Mouse (Mus musculus): ENCODE data around the gene Gm10283. TPM values are rescaled to one million over a fixed set of nuclear protein-coding genes. Genes with fewer than 3 reads are reported as not detected.
"Not testable (repeated sequence)": the region's sequence is repeated elsewhere in the genome, so short reads cannot be mapped to it uniquely, and the experiment has no call there.

Gm10283 gene
- polyA plus RNA-seq (2012; rRNA removed) (not detected in 2 replicates), polyA plus RNA-seq (2014; fragmentation: Nextera tagmentation; extraction: Ambion mirVana) (not detected in 2 replicates)

DNA sequence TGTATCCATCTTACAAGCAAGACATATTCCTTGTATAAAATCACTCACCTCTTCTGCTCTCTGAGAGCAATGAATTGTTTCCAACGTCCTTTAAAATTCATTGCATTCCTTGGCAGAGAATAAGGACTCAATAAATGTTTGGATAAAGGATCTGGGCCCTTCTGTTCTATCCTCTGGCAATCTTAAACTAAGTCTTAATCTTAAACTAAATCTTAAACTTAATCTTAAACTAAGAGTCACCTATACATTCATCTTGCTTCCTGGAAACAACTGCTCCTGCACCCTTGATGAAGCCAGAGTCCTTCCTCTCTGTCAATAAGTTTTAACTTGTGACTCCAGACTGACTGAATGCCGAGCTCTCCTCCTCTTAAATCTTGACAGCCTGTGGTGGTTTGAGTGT is at the start of gene Gm10283:
TSS of gene Gm10283 (minus strand) at position 101 of the 400 bp plus-strand sequence.
- Histone ChIP-seq H3K4me1 (ENCODE audit: control insufficient read depth, insufficient read depth, low read length) (no peaks in the 10 kb centered on the region), H3K9me3 (ENCODE audit: control insufficient read depth, low read length) (no peaks in the 10 kb centered on the region), H3K4me2 (replicated peaks; ENCODE audit: low read depth, low read length, severe bottlenecking) (no peak within 1 kb of the TSS), H3K36me3 (ENCODE audit: control insufficient read depth, insufficient read depth, low read length) (no peaks in the 10 kb centered on the region), H3K27me3 (ENCODE audit: control insufficient read depth, insufficient read depth, low read length) (no peaks in the 10 kb centered on the region), H3K4me3 (replicated peaks; ENCODE audit: low read length) (no peak within 1 kb of the TSS), H3K9ac (ENCODE audit: low read depth, low read length, severe bottlenecking) (no peak within 1 kb of the TSS), H3K27ac (replicated peaks; ENCODE audit: low read depth, low read length) (no peak within 1 kb of the TSS)
- ATAC-seq (ENCODE audit: low FRiP score, low read depth): no peak
- no peak for TF ChIP-seq POLR2A (IDR thresholded peaks at IDR 0.05; ENCODE audit: borderline replicate concordance, extremely low read depth, insufficient read depth, insufficient read length)
- WGBS: 31% methylated on average over 2 of the region's 2 CpGs
- DNase-seq (ENCODE audit: low spot score): no peak

DNA sequence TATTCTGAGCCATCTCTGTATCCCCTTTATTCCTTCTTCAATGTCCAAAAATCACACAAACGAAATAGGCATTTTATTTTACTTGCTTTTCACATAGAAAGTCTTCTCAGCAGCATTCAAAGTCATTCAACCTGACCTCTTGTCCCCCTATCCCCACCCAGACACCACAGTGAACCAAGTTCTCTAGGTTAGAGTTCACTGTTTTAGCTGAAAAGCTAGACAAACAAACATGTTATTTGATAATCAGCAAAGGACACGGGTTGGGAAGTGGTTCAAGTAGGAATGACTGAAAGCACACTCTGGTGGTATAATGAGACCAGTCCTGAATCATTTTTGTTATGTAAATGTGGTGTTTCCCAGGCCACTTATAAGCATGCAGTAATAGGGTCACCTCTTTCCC is 31.9 kb upstream of the Gm10283 start:
- Histone ChIP-seq H3K9me3 (ENCODE audit: control insufficient read depth, low read length) (no peaks in the 10 kb centered on the region), H3K27ac (replicated peaks; ENCODE audit: low read depth, low read length) (no peak overlapping the region), H3K4me2 (replicated peaks; ENCODE audit: low read depth, low read length, severe bottlenecking) (no peak overlapping the region), H3K9ac (ENCODE audit: low read depth, low read length, severe bottlenecking) (no peak overlapping the region), H3K36me3 (ENCODE audit: control insufficient read depth, insufficient read depth, low read length) (no peaks in the 10 kb centered on the region), H3K27me3 (ENCODE audit: control insufficient read depth, insufficient read depth, low read length) (no peaks in the 10 kb centered on the region), H3K4me1 (ENCODE audit: control insufficient read depth, insufficient read depth, low read length) (no peaks in the 10 kb centered on the region), H3K4me3 (replicated peaks; ENCODE audit: low read length) (no peak overlapping the region)
- WGBS: 69% methylated on average over 2 of the region's 2 CpGs
- ATAC-seq (ENCODE audit: low FRiP score, low read depth) (no peak), DNase-seq (ENCODE audit: low spot score) (no peak)
- TF ChIP-seq POLR2A (IDR thresholded peaks at IDR 0.05; ENCODE audit: borderline replicate concordance, extremely low read depth, insufficient read depth, insufficient read length): no peak

DNA sequence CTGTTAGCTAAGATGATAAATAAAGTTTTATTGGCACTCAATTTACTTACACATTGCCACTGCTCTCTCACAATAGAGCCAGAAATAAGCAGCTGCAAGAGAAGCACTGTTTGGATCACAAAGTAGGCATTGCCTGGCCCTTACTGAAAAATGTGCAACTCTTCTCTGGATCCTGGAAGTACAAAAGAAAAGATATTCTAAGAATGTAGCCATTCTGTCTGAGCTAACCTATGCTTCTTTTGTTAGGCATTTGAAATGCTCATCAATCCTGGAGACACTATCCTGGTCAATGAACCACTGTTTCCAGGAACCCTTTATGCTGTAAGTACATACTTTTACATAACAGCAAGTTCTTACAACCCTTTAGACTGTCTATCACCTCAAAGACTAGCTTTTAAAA is 15.3 kb upstream of the Gm10283 start:
- Histone ChIP-seq H3K27me3 (ENCODE audit: control insufficient read depth, insufficient read depth, low read length) (no peaks in the 10 kb centered on the region), H3K9ac (ENCODE audit: low read depth, low read length, severe bottlenecking) (no peak overlapping the region), H3K4me3 (replicated peaks; ENCODE audit: low read length) (no peak overlapping the region), H3K36me3 (ENCODE audit: control insufficient read depth, insufficient read depth, low read length) (no peaks in the 10 kb centered on the region), H3K4me2 (replicated peaks; ENCODE audit: low read depth, low read length, severe bottlenecking) (no peak overlapping the region), H3K9me3 (ENCODE audit: control insufficient read depth, low read length) (no peaks in the 10 kb centered on the region), H3K27ac (replicated peaks; ENCODE audit: low read depth, low read length) (no peak overlapping the region), H3K4me1 (ENCODE audit: control insufficient read depth, insufficient read depth, low read length) (no peaks in the 10 kb centered on the region)
- DNase-seq (ENCODE audit: low spot score) (no peak), ATAC-seq (ENCODE audit: low FRiP score, low read depth) (no peak)
- TF ChIP-seq POLR2A (IDR thresholded peaks at IDR 0.05; ENCODE audit: borderline replicate concordance, extremely low read depth, insufficient read depth, insufficient read length): no peak

DNA sequence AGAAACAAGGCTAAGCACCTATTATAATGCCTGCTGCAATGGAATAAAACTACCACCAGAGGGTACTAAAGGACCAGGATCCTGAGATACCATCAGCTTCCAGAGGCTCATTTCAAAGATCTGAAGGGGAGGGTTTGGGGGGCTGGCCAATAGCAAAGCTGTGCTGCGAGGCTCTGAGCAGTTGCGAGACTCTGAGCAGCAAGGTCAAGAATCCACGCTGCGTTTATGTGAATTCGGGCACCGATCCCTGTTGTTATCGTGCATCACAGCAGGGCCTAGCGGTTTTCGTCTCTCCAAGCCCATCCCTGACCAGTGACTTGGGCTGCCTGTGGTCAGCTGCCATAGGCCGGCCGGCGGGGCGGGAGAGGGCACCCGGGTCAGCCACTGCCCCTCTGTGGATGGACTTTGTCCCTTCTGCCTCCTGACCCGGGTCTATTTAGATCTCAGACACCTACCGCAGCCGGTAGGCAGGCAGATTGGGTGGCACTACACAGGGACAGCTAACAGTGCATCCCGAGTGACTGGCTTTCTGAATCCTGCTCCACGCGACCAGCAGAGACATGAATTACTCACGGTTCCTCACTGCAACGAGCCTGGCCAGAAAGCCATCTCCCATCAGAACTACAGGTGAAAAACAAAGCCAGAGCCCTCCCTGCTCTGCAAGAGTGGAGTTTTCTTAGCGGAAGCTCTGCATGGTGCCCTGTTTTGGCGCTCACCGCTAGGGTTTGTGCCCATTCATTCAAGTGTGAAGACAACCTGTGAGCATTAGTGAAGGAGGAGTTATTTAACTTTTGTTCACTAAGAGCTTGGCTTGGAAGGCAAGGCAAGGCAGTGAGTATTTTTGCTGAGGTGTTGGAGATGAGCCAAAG is 2.9 kb upstream of the Gm10283 start, which contains the start of gene Aadat:
TSS of gene Aadat (plus strand) at position 280 of the 869 bp plus-strand sequence.
- H3K4me2 ChIP-seq (replicated peaks; ENCODE audit: low read depth, low read length, severe bottlenecking): peak within 1 kb of the TSS; percentile 98
- H3K4me3 ChIP-seq (replicated peaks; ENCODE audit: low read length): peak within 1 kb of the TSS; percentile 56
- no peak within 1 kb of the TSS for H3K27ac ChIP-seq (replicated peaks; ENCODE audit: low read depth, low read length)
- H3K27me3 ChIP-seq (ENCODE audit: control insufficient read depth, insufficient read depth, low read length): no peaks in the 10 kb centered on the region
- TF ChIP-seq POLR2A (IDR thresholded peaks at IDR 0.05; ENCODE audit: borderline replicate concordance, extremely low read depth, insufficient read depth, insufficient read length): no peak
- H3K4me1 ChIP-seq (ENCODE audit: control insufficient read depth, insufficient read depth, low read length): no peaks in the 10 kb centered on the region
- under 1% methylated on average over 25 of the region's 25 CpGs for WGBS
- H3K9me3 ChIP-seq (ENCODE audit: control insufficient read depth, low read length): no peaks in the 10 kb centered on the region
- peak within 1 kb of the TSS; percentile 70 for H3K9ac ChIP-seq (ENCODE audit: low read depth, low read length, severe bottlenecking)
- H3K36me3 ChIP-seq (ENCODE audit: control insufficient read depth, insufficient read depth, low read length): no peaks in the 10 kb centered on the region
- ATAC-seq (ENCODE audit: low FRiP score, low read depth) (peak; percentile 94), DNase-seq (ENCODE audit: low spot score) (peak; percentile 91)

DNA sequence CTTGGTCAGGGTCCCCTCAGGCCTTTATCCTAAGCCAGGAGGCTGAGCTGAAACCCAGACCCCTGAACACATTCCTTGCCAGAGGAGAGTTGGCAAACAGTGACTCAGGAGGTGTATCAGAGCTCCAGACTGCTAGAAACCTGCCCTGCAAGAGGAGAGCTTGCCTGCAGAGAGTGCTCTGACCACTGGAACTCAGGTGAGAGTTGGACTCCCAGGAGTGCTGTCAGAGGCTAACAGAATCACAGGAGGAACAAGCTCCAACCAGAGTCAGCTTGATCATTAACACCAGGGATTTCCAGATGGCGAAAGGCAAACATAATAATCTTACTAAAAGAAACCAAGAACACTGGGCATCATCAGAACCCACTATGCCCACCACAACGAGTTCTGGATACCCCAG is 8.0 kb downstream of the Gm10283 start:
- DNase-seq (ENCODE audit: low spot score); H3K27ac ChIP-seq (replicated peaks; ENCODE audit: low read depth, low read length); H3K27me3 ChIP-seq (ENCODE audit: control insufficient read depth, insufficient read depth, low read length); H3K9me3 ChIP-seq (ENCODE audit: control insufficient read depth, low read length); ATAC-seq (ENCODE audit: low FRiP score, low read depth); H3K36me3 ChIP-seq (ENCODE audit: control insufficient read depth, insufficient read depth, low read length); H3K9ac ChIP-seq (ENCODE audit: low read depth, low read length, severe bottlenecking); H3K4me1 ChIP-seq (ENCODE audit: control insufficient read depth, insufficient read depth, low read length); H3K4me2 ChIP-seq (replicated peaks; ENCODE audit: low read depth, low read length, severe bottlenecking); H3K4me3 ChIP-seq (replicated peaks; ENCODE audit: low read length): not testable (repeated sequence)
- 85% methylated on average over 2 of the region's 2 CpGs for WGBS

Measured in limb, embryonic 14.5 days (tissue).